Mouse (Mus musculus) megakaryocyte-erythroid progenitor cell, adult 5 weeks (primary cell): ENCODE data around the gene Alb. TPM values are rescaled to one million over a fixed set of nuclear protein-coding genes. Genes with fewer than 3 reads are reported as not detected.

ENCODE experiments used
- polyA plus RNA-seq: library from polyadenylated mRNA; stranded (reverse); fragments of >175 nt; gene quantifications from 2 replicates; pipeline ENCODE4 v1.2.3, GENCODE M21; 2012

Gene Alb
- polyA plus RNA-seq = not detected in 2 replicates

GRCm38 (mm10) chr5:90460619-90461018 lies at the start of gene Alb:
Gene Alb, plus strand, starts transcription at chr5:90460897.

GRCm38 (mm10) chr5:90490518-90490917 lies 29.8 kb downstream of the Alb start, which contains the start of gene Afp:
Gene Afp, plus strand, starts transcription at chr5:90490737.

GRCm38 (mm10) chr5:90518356-90519100 lies 57.8 kb downstream of the Alb start, which contains the start of gene Afm:
Gene Afm, plus strand, starts transcription at chr5:90518932.

Other genes starting within 250 kb of the Alb start
- gene Cox18, start 236.9 kb upstream of the Alb start, polyA plus RNA-seq = 30.0 and 32.2 TPM in 2 replicates
- 10.5 and 17.4 TPM in 2 replicates for gene Ankrd17, start 94.3 kb upstream of the Alb start, polyA plus RNA-seq
- gene Gm9958, start 93.7 kb upstream of the Alb start, polyA plus RNA-seq = not detected in 2 replicates
- gene Afp, start 29.8 kb downstream of the Alb start, polyA plus RNA-seq = 0.09 and 0.41 TPM in 2 replicates
- not detected in 2 replicates for gene Afm, start 58.0 kb downstream of the Alb start, polyA plus RNA-seq
- gene 5830473C10Rik, start 100.2 kb downstream of the Alb start, polyA plus RNA-seq = not detected in 2 replicates
- gene Rassf6, start 179.8 kb downstream of the Alb start, polyA plus RNA-seq = 0.09 TPM in 1 of 2 replicates, not detected in the other